Mouse (Mus musculus): ENCODE data around the gene Wbp2. TPM values are rescaled to one million over a fixed set of nuclear protein-coding genes. Genes with fewer than 3 reads are reported as not detected.

Gene Wbp2
- polyA plus RNA-seq (2014; fragmentation: Nextera tagmentation; extraction: Ambion mirVana) = 84.9 and 86.8 TPM in 2 replicates

GRCm38 (mm10) chr11:116086258-116087193, at the start of gene Wbp2:
TSS of gene Wbp2 (minus strand) at chr11:116086995.
- Histone ChIP-seq H3K36me3 (ENCODE audit: control insufficient read depth, insufficient read depth, low read length) (peaks cover 5% of the 10 kb centered on the region; the same call in 1 of the 2 replicates), H3K27ac (ENCODE audit: low read depth, low read length) (peak within 1 kb of the TSS; percentile 32; the same call in 1 of the 2 replicates), H3K4me2 (peak within 1 kb of the TSS; percentile 56), H3K27me3 (ENCODE audit: control insufficient read depth, insufficient read depth, low read length) (no peaks in the 10 kb centered on the region), H3K4me1 (ENCODE audit: control insufficient read depth, insufficient read depth, low read length) (peaks cover 15% of the 10 kb centered on the region), H3K9me3 (ENCODE audit: control insufficient read depth, low read length) (no peaks in the 10 kb centered on the region), H3K4me3 (ENCODE audit: low read depth, low read length) (peak within 1 kb of the TSS; percentile 45), H3K9ac (ENCODE audit: low read length) (peak within 1 kb of the TSS; percentile 50)
- 6% methylated on average over 36 of the region's 43 CpGs for WGBS
- DNase-seq (ENCODE audit: low spot score, missing footprints) (peak; percentile 100), ATAC-seq (ENCODE audit: low FRiP score) (peak; percentile 96)

GRCm38 (mm10) chr11:116134171-116134570, 47.4 kb upstream of the Wbp2 start:
- Histone ChIP-seq H3K36me3 (ENCODE audit: control insufficient read depth, insufficient read depth, low read length) (peaks cover 10% of the 10 kb centered on the region; the same call in 1 of the 2 replicates), H3K4me2 (no peak overlapping the region), H3K9me3 (ENCODE audit: control insufficient read depth, low read length) (no peaks in the 10 kb centered on the region), H3K4me1 (ENCODE audit: control insufficient read depth, insufficient read depth, low read length) (peaks cover 12% of the 10 kb centered on the region), H3K9ac (ENCODE audit: low read length) (no peak overlapping the region), H3K27me3 (ENCODE audit: control insufficient read depth, insufficient read depth, low read length) (no peaks in the 10 kb centered on the region), H3K4me3 (ENCODE audit: low read depth, low read length) (no peak overlapping the region), H3K27ac (ENCODE audit: low read depth, low read length) (no peak overlapping the region)
- no peak for ATAC-seq (ENCODE audit: low FRiP score)
- no peak for DNase-seq (ENCODE audit: low spot score, missing footprints)
- WGBS = 88% methylated on average over 10 of the region's 10 CpGs

GRCm38 (mm10) chr11:116133497-116133896, 46.7 kb upstream of the Wbp2 start:
- Histone ChIP-seq H3K9me3 (ENCODE audit: control insufficient read depth, low read length) (no peaks in the 10 kb centered on the region), H3K27ac (ENCODE audit: low read depth, low read length) (no peak overlapping the region), H3K9ac (ENCODE audit: low read length) (no peak overlapping the region), H3K36me3 (ENCODE audit: control insufficient read depth, insufficient read depth, low read length) (peaks cover 10% of the 10 kb centered on the region; the same call in 1 of the 2 replicates), H3K4me3 (ENCODE audit: low read depth, low read length) (no peak overlapping the region), H3K4me1 (ENCODE audit: control insufficient read depth, insufficient read depth, low read length) (peaks cover 12% of the 10 kb centered on the region), H3K4me2 (no peak overlapping the region), H3K27me3 (ENCODE audit: control insufficient read depth, insufficient read depth, low read length) (no peaks in the 10 kb centered on the region)
- ATAC-seq (ENCODE audit: low FRiP score) = no peak
- 78% methylated on average over 5 of the region's 5 CpGs for WGBS
- no peak for DNase-seq (ENCODE audit: low spot score, missing footprints)

GRCm38 (mm10) chr11:116132366-116133333, 45.9 kb upstream of the Wbp2 start:
- DNase-seq (ENCODE audit: low spot score, missing footprints) = no peak
- Histone ChIP-seq H3K4me2 (no peak overlapping the region), H3K4me1 (ENCODE audit: control insufficient read depth, insufficient read depth, low read length) (peaks cover 12% of the 10 kb centered on the region), H3K4me3 (ENCODE audit: low read depth, low read length) (no peak overlapping the region), H3K9ac (ENCODE audit: low read length) (no peak overlapping the region), H3K27ac (ENCODE audit: low read depth, low read length) (no peak overlapping the region), H3K36me3 (ENCODE audit: control insufficient read depth, insufficient read depth, low read length) (peaks cover 10% of the 10 kb centered on the region; the same call in 1 of the 2 replicates), H3K9me3 (ENCODE audit: control insufficient read depth, low read length) (no peaks in the 10 kb centered on the region), H3K27me3 (ENCODE audit: control insufficient read depth, insufficient read depth, low read length) (no peaks in the 10 kb centered on the region)
- ATAC-seq (ENCODE audit: low FRiP score) = no peak
- 88% methylated on average over 16 of the region's 16 CpGs for WGBS

DNA sequence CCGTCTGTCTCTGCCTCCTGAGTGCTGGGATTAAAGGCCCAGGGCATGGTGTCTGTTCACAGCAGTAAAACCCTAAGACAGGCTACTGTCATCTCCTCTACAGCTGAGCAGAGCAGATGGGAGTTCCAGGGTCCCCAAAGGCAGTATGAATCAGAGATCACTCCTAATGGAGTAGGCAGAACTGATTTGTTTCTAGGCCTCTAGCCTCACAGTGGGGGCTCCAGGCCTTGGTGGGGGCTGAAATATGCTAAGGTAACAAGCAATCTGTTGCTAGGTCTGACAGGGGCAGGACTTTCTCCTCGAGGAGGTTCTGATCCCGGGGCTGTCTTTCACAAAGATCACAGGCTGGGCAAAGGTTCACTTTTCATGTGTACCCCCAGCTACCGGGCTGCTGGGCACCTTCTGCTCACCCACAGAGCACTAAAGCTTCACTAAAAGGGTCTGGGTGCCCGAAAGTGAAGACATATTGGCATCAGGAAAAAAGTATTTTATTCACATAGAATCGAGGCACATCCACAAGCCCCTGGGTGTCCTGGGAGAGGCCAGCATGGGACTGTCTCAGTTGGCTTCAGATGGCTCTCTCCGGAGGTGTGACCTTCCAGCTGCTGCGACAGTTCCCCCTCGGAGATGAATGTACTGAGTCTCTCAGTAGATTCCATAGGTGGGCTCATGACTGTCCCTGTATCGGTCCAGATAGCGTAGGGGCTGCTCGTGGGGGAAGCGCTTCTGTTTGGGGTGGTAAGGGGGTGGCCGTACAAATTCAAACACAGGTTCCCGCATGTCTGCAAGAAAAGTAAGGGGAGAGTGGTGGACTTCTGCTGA, 44.8 kb upstream of the Wbp2 start:
- DNase-seq (ENCODE audit: low spot score, missing footprints) (no peak), ATAC-seq (ENCODE audit: low FRiP score) (no peak)
- 88% methylated on average over 15 of the region's 15 CpGs for WGBS
- peaks cover 15% of the 10 kb centered on the region for H3K4me1 ChIP-seq (ENCODE audit: control insufficient read depth, insufficient read depth, low read length)
- H3K36me3 ChIP-seq (ENCODE audit: control insufficient read depth, insufficient read depth, low read length) = peaks cover 10% of the 10 kb centered on the region; the same call in 1 of the 2 replicates
- no peaks in the 10 kb centered on the region for H3K9me3 ChIP-seq (ENCODE audit: control insufficient read depth, low read length)
- no peak overlapping the region; the same call in 1 of the 2 replicates for H3K27ac ChIP-seq (ENCODE audit: low read depth, low read length)
- no peaks in the 10 kb centered on the region for H3K27me3 ChIP-seq (ENCODE audit: control insufficient read depth, insufficient read depth, low read length)
- peak overlapping the region; percentile 37 for H3K4me3 ChIP-seq (ENCODE audit: low read depth, low read length)
- peak overlapping the region; percentile 49 for H3K4me2 ChIP-seq
- no peak overlapping the region for H3K9ac ChIP-seq (ENCODE audit: low read length)

- Histone ChIP-seq H3K36me3 (ENCODE audit: control insufficient read depth, insufficient read depth, low read length) (peaks cover 10% of the 10 kb centered on the region; the same call in 1 of the 2 replicates), H3K4me1 (ENCODE audit: control insufficient read depth, insufficient read depth, low read length) (peaks cover 15% of the 10 kb centered on the region), H3K9ac (ENCODE audit: low read length) (peak within 1 kb of the TSS; percentile 69), H3K4me2 (peak within 1 kb of the TSS; percentile 49), H3K27ac (ENCODE audit: low read depth, low read length) (peak within 1 kb of the TSS; percentile 32), H3K4me3 (ENCODE audit: low read depth, low read length) (peak within 1 kb of the TSS; percentile 37), H3K9me3 (ENCODE audit: control insufficient read depth, low read length) (no peaks in the 10 kb centered on the region), H3K27me3 (ENCODE audit: control insufficient read depth, insufficient read depth, low read length) (no peaks in the 10 kb centered on the region)
- DNase-seq (ENCODE audit: low spot score, missing footprints) (peak; percentile 98), ATAC-seq (ENCODE audit: low FRiP score) (peak; percentile 87)
- 2% methylated on average over 69 of the region's 69 CpGs for WGBS
Measured at GRCm38 (mm10) chr11:116130488-116131205, 43.9 kb upstream of the Wbp2 start, which contains the start of gene Trim65. TSS of gene Trim65 (minus strand) at chr11:116131128.

GRCm38 (mm10) chr11:116129993-116130487, 43.2 kb upstream of the Wbp2 start:
- peak overlapping the region; percentile 69 for H3K9ac ChIP-seq (ENCODE audit: low read length)
- WGBS = 40% methylated on average over 8 of the region's 8 CpGs
- peak overlapping the region; percentile 30 for H3K27ac ChIP-seq (ENCODE audit: low read depth, low read length)
- ATAC-seq (ENCODE audit: low FRiP score) (peak; percentile 50), DNase-seq (ENCODE audit: low spot score, missing footprints) (no peak)
- H3K27me3 ChIP-seq (ENCODE audit: control insufficient read depth, insufficient read depth, low read length) = no peaks in the 10 kb centered on the region
- peaks cover 15% of the 10 kb centered on the region for H3K4me1 ChIP-seq (ENCODE audit: control insufficient read depth, insufficient read depth, low read length)
- peak overlapping the region; percentile 37 for H3K4me3 ChIP-seq (ENCODE audit: low read depth, low read length)
- H3K9me3 ChIP-seq (ENCODE audit: control insufficient read depth, low read length) = no peaks in the 10 kb centered on the region
- H3K4me2 ChIP-seq = peak overlapping the region; percentile 49
- peaks cover 10% of the 10 kb centered on the region; the same call in 1 of the 2 replicates for H3K36me3 ChIP-seq (ENCODE audit: control insufficient read depth, insufficient read depth, low read length)
